Mouse (Mus musculus) liver, embryonic 14.5 days (tissue): ENCODE measurements at regions not wholly inside any gene's neighbourhood (a gene's known extent, or its start where the extent isn't known, plus 50 kb on each side); places are given as distances from the start of the nearest gene placed in this dataset.

Experiments used
- ATAC-seq: fragments of 200-750 bp; cut with Nextera tagmentation; 2 replicates; pipeline ENCODE4 v1.8.0; 2017; ENCODE audit warnings: moderate number of reproducible peaks, mild to moderate bottlenecking, moderate library complexity; ENCODE audit not compliant: insufficient read depth
- DNase-seq, 3 experiments: peaks; one replicate each; pipeline ENCODE4 v3.0.0-alpha.2; 2012 to 2013; ENCODE audit warnings: low read depth in 3 of 3, low spot score in 3 of 3
- H3K27ac ChIP-seq: fragments of 300-500 bp; sonication (generic); 2 replicates; pipeline ENCODE4 v1.5.1; 2014; ENCODE audit warnings: moderate library complexity, mild to moderate bottlenecking, control low read depth, inconsistent platforms
- H3K27me3 ChIP-seq: fragments of 300-500 bp; sonication (generic); 2 replicates; pipeline ENCODE4 v1.6.1; 2014; ENCODE audit warnings: mild to moderate bottlenecking, low read length, moderate library complexity; ENCODE audit not compliant: control insufficient read depth, insufficient read depth
- H3K36me3 ChIP-seq: fragments of 300-500 bp; sonication (generic); replicated peaks from 2 replicates; pipeline ENCODE4 v1.6.1; 2014; ENCODE audit warnings: low read depth; ENCODE audit not compliant: control insufficient read depth, insufficient read depth
- H3K4me1 ChIP-seq, 2 experiments: fragments of 200-500 bp in 1 of 2; fragments of 300-500 bp in 1 of 2; sonication (generic) in 1 of 2; replicated peaks; 2 replicates each; pipeline ENCODE4 v1.6.1; 2012 to 2014; ENCODE audit warnings: antibody characterized with exemption in 1 of 2, inconsistent platforms in 1 of 2, low read length in 1 of 2; ENCODE audit not compliant: control insufficient read depth in 2 of 2, insufficient read depth in 2 of 2
- H3K4me2 ChIP-seq: fragments of 300-500 bp; sonication (generic); 2 replicates; pipeline ENCODE4 v1.6.1; 2014; ENCODE audit warnings: low read depth, mild to moderate bottlenecking, control low read depth, moderate library complexity
- H3K4me3 ChIP-seq, 2 experiments: fragments of 200-500 bp in 1 of 2; fragments of 300-500 bp in 1 of 2; sonication (generic) in 1 of 2; 2 replicates each; pipeline ENCODE4 v1.5.1; 2012 to 2014; ENCODE audit warnings: low read depth in 2 of 2, low read length in 2 of 2, mild to moderate bottlenecking in 2 of 2, control low read depth in 1 of 2, inconsistent platforms in 1 of 2, moderate library complexity in 1 of 2; ENCODE audit not compliant: insufficient read depth in 1 of 2
- H3K9ac ChIP-seq: fragments of 300-500 bp; sonication (generic); replicated peaks from 2 replicates; pipeline ENCODE4 v1.6.1; 2014; ENCODE audit warnings: mild to moderate bottlenecking, control low read depth, moderate library complexity
- H3K9me3 ChIP-seq: fragments of 300-500 bp; sonication (generic); 2 replicates; pipeline ENCODE4 v1.6.1; 2016; ENCODE audit warnings: low read length, mixed read lengths; ENCODE audit not compliant: control insufficient read depth
- CTCF ChIP-seq: IDR thresholded peaks from 2 replicates; pipeline ENCODE4 v1.5.1; 2016; ENCODE audit warnings: antibody characterized with exemption, low read depth, control low read depth
- EP300 ChIP-seq: IDR thresholded peaks from 2 replicates; pipeline ENCODE4 v1.6.1; 2016; ENCODE audit warnings: antibody characterized with exemption, low read depth
- WGBS: fragments of 180-500 bp; shearing (Covaris S2); extraction: QIAGEN DNeasy Blood & Tissue Kit; methylation state at CpG from one replicate; pipeline ENCODE4 v1.1.7; 2014; ENCODE audit not compliant: insufficient replicate concordance; 5-methylcytosine and 5-hydroxymethylcytosine counted together

GRCm38 (mm10) chr10:24999807-25000206 is 72.5 kb upstream of the Arg1 start:
- Histone ChIP-seq H3K4me2 (no peak overlapping the region), H3K4me1 (no peaks in the 10 kb centered on the region), H3K4me3 (no peak overlapping the region), H3K27me3 (no peaks in the 10 kb centered on the region), H3K9ac (no peak overlapping the region), H3K27ac (no peak overlapping the region), H3K9me3 (no peaks in the 10 kb centered on the region), H3K36me3 (no peaks in the 10 kb centered on the region)
- TF ChIP-seq EP300 (no peak), CTCF (no peak)
- ATAC-seq (no peak), DNase-seq (no peak)
- WGBS: 53% methylated on average over 5 of the region's 5 CpGs

- no peak for TF ChIP-seq EP300
- TF ChIP-seq CTCF: no peak
- WGBS: 81% methylated on average over 3 of the region's 3 CpGs
These were observed 70.4 kb upstream of the Arg1 start for GRCm38 (mm10) chr10:24997661-24998060.

GRCm38 (mm10) chr10:24995751-24996150 is 68.5 kb upstream of the Arg1 start:
- DNase-seq: no peak
- H3K27ac ChIP-seq: no peak overlapping the region
- no peak overlapping the region for H3K9ac ChIP-seq
- no peak for ATAC-seq
- H3K27me3 ChIP-seq: no peaks in the 10 kb centered on the region
- 55% methylated on average over 2 of the region's 2 CpGs for WGBS
- H3K9me3 ChIP-seq: no peaks in the 10 kb centered on the region
- TF ChIP-seq CTCF (no peak), EP300 (no peak)
- H3K4me2 ChIP-seq: no peak overlapping the region
- no peaks in the 10 kb centered on the region for H3K36me3 ChIP-seq
- no peak overlapping the region for H3K4me3 ChIP-seq
- no peaks in the 10 kb centered on the region for H3K4me1 ChIP-seq

More at GRCm38 (mm10) chr10:24997661-24998060, 70.4 kb upstream of the Arg1 start:
- Histone ChIP-seq H3K9me3 (no peaks in the 10 kb centered on the region), H3K36me3 (no peaks in the 10 kb centered on the region), H3K4me2 (no peak overlapping the region), H3K9ac (no peak overlapping the region), H3K4me1 (no peaks in the 10 kb centered on the region), H3K4me3 (no peak overlapping the region), H3K27me3 (no peaks in the 10 kb centered on the region), H3K27ac (no peak overlapping the region)
- ATAC-seq: no peak
- DNase-seq: no peak

GRCm38 (mm10) chr10:24989965-24990653 is 62.8 kb upstream of the Arg1 start:
- no peaks in the 10 kb centered on the region for H3K27me3 ChIP-seq
- H3K36me3 ChIP-seq: no peaks in the 10 kb centered on the region
- 63% methylated on average over 2 of the region's 2 CpGs for WGBS
- ATAC-seq: no peak
- no peak overlapping the region for H3K4me3 ChIP-seq
- no peak overlapping the region for H3K27ac ChIP-seq
- no peak for DNase-seq
- H3K4me2 ChIP-seq: no peak overlapping the region
- H3K9ac ChIP-seq: no peak overlapping the region
- no peaks in the 10 kb centered on the region for H3K9me3 ChIP-seq
- H3K4me1 ChIP-seq: no peaks in the 10 kb centered on the region
- TF ChIP-seq CTCF (no peak), EP300 (no peak)

GRCm38 (mm10) chr10:24984801-24985200 is 57.5 kb upstream of the Arg1 start:
- DNase-seq (no peak), ATAC-seq (no peak)
- Histone ChIP-seq H3K27ac (no peak overlapping the region), H3K9ac (no peak overlapping the region), H3K4me1 (no peaks in the 10 kb centered on the region), H3K36me3 (no peaks in the 10 kb centered on the region), H3K4me2 (no peak overlapping the region), H3K4me3 (no peak overlapping the region), H3K27me3 (no peaks in the 10 kb centered on the region), H3K9me3 (no peaks in the 10 kb centered on the region)
- WGBS: 64% methylated on average over 4 of the region's 4 CpGs
- TF ChIP-seq CTCF (no peak), EP300 (no peak)
